Mouse (Mus musculus) liver, embryonic 14.5 days (tissue): ENCODE measurements around the gene Dlgap3. TPM values are rescaled to one million over a fixed set of nuclear protein-coding genes. Genes with fewer than 3 reads are reported as not detected.

Experiments
- ATAC-seq: fragments of 200-750 bp; cut with Nextera tagmentation; 2 replicates; pipeline ENCODE4 v1.8.0; 2017; ENCODE audit warnings: moderate number of reproducible peaks, mild to moderate bottlenecking, moderate library complexity; ENCODE audit not compliant: insufficient read depth
- DNase-seq, 3 experiments: peaks; one replicate each; pipeline ENCODE4 v3.0.0-alpha.2; 2012 to 2013; ENCODE audit warnings: low read depth in 3 of 3, low spot score in 3 of 3
- H3K27ac ChIP-seq: fragments of 300-500 bp; sonication (generic); 2 replicates; pipeline ENCODE4 v1.5.1; 2014; ENCODE audit warnings: moderate library complexity, mild to moderate bottlenecking, control low read depth, inconsistent platforms
- H3K27me3 ChIP-seq: fragments of 300-500 bp; sonication (generic); 2 replicates; pipeline ENCODE4 v1.6.1; 2014; ENCODE audit warnings: mild to moderate bottlenecking, low read length, moderate library complexity; ENCODE audit not compliant: control insufficient read depth, insufficient read depth
- H3K36me3 ChIP-seq: fragments of 300-500 bp; sonication (generic); replicated peaks from 2 replicates; pipeline ENCODE4 v1.6.1; 2014; ENCODE audit warnings: low read depth; ENCODE audit not compliant: control insufficient read depth, insufficient read depth
- H3K4me1 ChIP-seq, 2 experiments: fragments of 200-500 bp in 1 of 2; fragments of 300-500 bp in 1 of 2; sonication (generic) in 1 of 2; replicated peaks; 2 replicates each; pipeline ENCODE4 v1.6.1; 2012 to 2014; ENCODE audit warnings: antibody characterized with exemption in 1 of 2, inconsistent platforms in 1 of 2, low read length in 1 of 2; ENCODE audit not compliant: control insufficient read depth in 2 of 2, insufficient read depth in 2 of 2
- H3K4me2 ChIP-seq: fragments of 300-500 bp; sonication (generic); 2 replicates; pipeline ENCODE4 v1.6.1; 2014; ENCODE audit warnings: low read depth, mild to moderate bottlenecking, control low read depth, moderate library complexity
- H3K4me3 ChIP-seq, 2 experiments: fragments of 200-500 bp in 1 of 2; fragments of 300-500 bp in 1 of 2; sonication (generic) in 1 of 2; 2 replicates each; pipeline ENCODE4 v1.5.1; 2012 to 2014; ENCODE audit warnings: low read depth in 2 of 2, low read length in 2 of 2, mild to moderate bottlenecking in 2 of 2, control low read depth in 1 of 2, inconsistent platforms in 1 of 2, moderate library complexity in 1 of 2; ENCODE audit not compliant: insufficient read depth in 1 of 2
- H3K9ac ChIP-seq: fragments of 300-500 bp; sonication (generic); replicated peaks from 2 replicates; pipeline ENCODE4 v1.6.1; 2014; ENCODE audit warnings: mild to moderate bottlenecking, control low read depth, moderate library complexity
- H3K9me3 ChIP-seq: fragments of 300-500 bp; sonication (generic); 2 replicates; pipeline ENCODE4 v1.6.1; 2016; ENCODE audit warnings: low read length, mixed read lengths; ENCODE audit not compliant: control insufficient read depth
- CTCF ChIP-seq: IDR thresholded peaks from 2 replicates; pipeline ENCODE4 v1.5.1; 2016; ENCODE audit warnings: antibody characterized with exemption, low read depth, control low read depth
- EP300 ChIP-seq: IDR thresholded peaks from 2 replicates; pipeline ENCODE4 v1.6.1; 2016; ENCODE audit warnings: antibody characterized with exemption, low read depth
- WGBS: fragments of 180-500 bp; shearing (Covaris S2); extraction: QIAGEN DNeasy Blood & Tissue Kit; methylation state at CpG from one replicate; pipeline ENCODE4 v1.1.7; 2014; ENCODE audit not compliant: insufficient replicate concordance; 5-methylcytosine and 5-hydroxymethylcytosine counted together
- polyA plus RNA-seq, 2 experiments: library from polyadenylated mRNA; depleted of rRNA in 1 of 2; stranded (reverse) in 1 of 2; unstranded in 1 of 2; fragments of >200 nt; fragmentation: Nextera tagmentation in 1 of 2; extraction: Ambion mirVana in 1 of 2; gene quantifications; 2 replicates each; pipeline versions ENCODE4 v1.2.1 to v1.2.3; 2012 to 2014

Gene Dlgap3
- polyA plus RNA-seq, 2 experiments = 0.24 to 0.28 TPM

- peak overlapping the region; percentile 52 for H3K4me2 ChIP-seq
- ATAC-seq = peak; percentile 64
- H3K4me1 ChIP-seq = no peaks in the 10 kb centered on the region
- no peaks in the 10 kb centered on the region for H3K36me3 ChIP-seq
- 3% methylated on average over 37 of the region's 51 CpGs for WGBS
- H3K9ac ChIP-seq = no peak overlapping the region
- no peak for DNase-seq
- H3K4me3 ChIP-seq = peak overlapping the region; percentile 26 to 46
- no peak for TF ChIP-seq CTCF
- TF ChIP-seq EP300 = no peak
- H3K27ac ChIP-seq = no peak overlapping the region
- H3K27me3 ChIP-seq = peaks cover 36% of the 10 kb centered on the region
- H3K9me3 ChIP-seq = no peaks in the 10 kb centered on the region
Measured at GRCm38 (mm10) chr4:127169346-127170221, 580 bp downstream of the Dlgap3 start.

- Histone ChIP-seq H3K4me2 (no peak overlapping the region), H3K9me3 (no peaks in the 10 kb centered on the region), H3K36me3 (no peaks in the 10 kb centered on the region), H3K4me1 (no peaks in the 10 kb centered on the region), H3K4me3 (no peak overlapping the region), H3K27me3 (peaks cover 36% of the 10 kb centered on the region), H3K27ac (no peak overlapping the region), H3K9ac (no peak overlapping the region)
- 35% methylated on average over 5 of the region's 5 CpGs for WGBS
- ATAC-seq (no peak), DNase-seq (no peak)
- TF ChIP-seq CTCF (no peak), EP300 (no peak)
Measured at GRCm38 (mm10) chr4:127170866-127171265, 1.9 kb downstream of the Dlgap3 start.

DNA sequence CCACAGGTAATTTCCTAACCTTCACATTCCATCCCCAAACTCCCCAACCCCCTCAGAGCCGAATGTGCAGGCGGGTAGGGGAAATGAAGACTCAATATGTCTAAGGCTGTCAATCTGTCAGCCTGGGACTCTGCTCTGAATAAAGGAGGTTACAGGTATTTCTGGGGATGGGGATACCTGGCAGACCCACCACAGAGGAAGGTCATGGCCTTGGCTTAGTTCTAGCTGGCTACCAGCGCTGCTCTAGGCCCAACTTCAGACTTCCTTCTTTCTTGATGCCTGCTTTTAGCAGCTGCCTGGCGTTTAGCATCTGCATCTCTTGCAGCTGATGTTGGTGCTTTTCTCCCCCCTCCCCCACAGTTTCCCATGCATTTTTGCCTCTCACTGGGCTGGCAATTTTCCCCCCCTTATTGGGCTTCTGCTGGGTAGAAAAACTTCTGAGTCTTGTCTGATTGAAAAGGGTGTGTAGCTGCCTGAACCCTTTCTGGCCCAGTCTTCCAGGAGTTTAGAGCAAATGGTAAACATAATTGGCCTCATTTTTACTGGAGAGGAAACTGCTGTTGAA, 2.4 kb downstream of the Dlgap3 start:
- WGBS = 31% methylated on average over 4 of the region's 4 CpGs
- H3K27me3 ChIP-seq = peaks cover 36% of the 10 kb centered on the region
- H3K27ac ChIP-seq = no peak overlapping the region
- no peak overlapping the region for H3K9ac ChIP-seq
- no peak for DNase-seq
- ATAC-seq = no peak
- no peak overlapping the region for H3K4me3 ChIP-seq
- no peaks in the 10 kb centered on the region for H3K36me3 ChIP-seq
- H3K4me1 ChIP-seq = no peaks in the 10 kb centered on the region
- no peak for TF ChIP-seq EP300
- TF ChIP-seq CTCF = no peak
- H3K9me3 ChIP-seq = no peaks in the 10 kb centered on the region
- H3K4me2 ChIP-seq = no peak overlapping the region

- Histone ChIP-seq H3K4me1 (no peaks in the 10 kb centered on the region), H3K27me3 (peaks cover 32% of the 10 kb centered on the region)
- 20% methylated on average over 7 of the region's 7 CpGs for WGBS
Measured at GRCm38 (mm10) chr4:127172119-127172518, 3.1 kb downstream of the Dlgap3 start.

GRCm38 (mm10) chr4:127172614-127173013, 3.6 kb downstream of the Dlgap3 start:
- no peaks in the 10 kb centered on the region for H3K9me3 ChIP-seq
- no peak overlapping the region for H3K4me3 ChIP-seq
- H3K9ac ChIP-seq = no peak overlapping the region
- no peak overlapping the region for H3K4me2 ChIP-seq
- no peak overlapping the region for H3K27ac ChIP-seq
- ATAC-seq (no peak), DNase-seq (no peak)
- H3K4me1 ChIP-seq = no peaks in the 10 kb centered on the region
- 50% methylated on average over 4 of the region's 4 CpGs for WGBS
- peaks cover 27% of the 10 kb centered on the region for H3K27me3 ChIP-seq
- no peaks in the 10 kb centered on the region for H3K36me3 ChIP-seq
- TF ChIP-seq CTCF = no peak

More at GRCm38 (mm10) chr4:127172119-127172518, 3.1 kb downstream of the Dlgap3 start:
- H3K9me3 ChIP-seq = no peaks in the 10 kb centered on the region
- DNase-seq (no peak), ATAC-seq (no peak)
- no peak overlapping the region for H3K4me2 ChIP-seq
- no peaks in the 10 kb centered on the region for H3K36me3 ChIP-seq
- no peak overlapping the region for H3K27ac ChIP-seq
- TF ChIP-seq EP300 (no peak), CTCF (no peak)
- H3K4me3 ChIP-seq = no peak overlapping the region
- H3K9ac ChIP-seq = no peak overlapping the region
